In the genomic region with DNA sequence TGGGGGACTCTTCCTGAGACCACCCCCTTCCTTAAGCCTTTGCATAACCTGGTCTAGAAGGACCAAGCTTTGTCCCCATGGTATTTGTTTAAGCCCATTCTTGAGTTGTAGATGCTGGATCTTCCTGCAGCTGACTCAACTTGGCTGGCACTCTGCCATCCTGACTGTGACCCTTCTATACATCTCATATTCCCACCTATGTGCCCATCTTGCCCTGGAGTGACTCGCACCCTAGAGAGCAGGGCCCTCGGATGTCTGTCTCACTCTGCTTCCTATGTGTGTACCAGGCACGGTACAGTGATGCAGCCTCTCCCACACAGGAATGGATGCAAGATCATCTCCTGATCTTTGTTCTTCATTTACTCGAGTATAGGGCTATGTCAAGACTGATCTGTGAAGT, we compare ENCODE assay signal across 25 mouse cellular contexts. TPM values are rescaled to one million over a fixed set of nuclear protein-coding genes. Genes with fewer than 3 reads are reported as not detected.
DNase-seq lines count a peak whose midpoint lies in the region; ATAC-seq and TF ChIP-seq lines count a peak whose summit lies in the region.
"Had no signal": no experiment of that assay in that cellular context is flagged by ENCODE, and none has a peak within 500 bp of the region (broad histone marks: within the 10 kb centered on the region; RNA-seq: fewer than 3 reads in every experiment).

No protein-coding gene starts in this region.

- no peak for TF ChIP-seq EP300 in stomach, postnatal 0 days (optimal IDR thresholded peaks at IDR 0.05)

- 72% methylated on average over 4 of the region's 4 CpGs for WGBS in heart, embryonic 10.5 days
- 81% methylated on average over 4 of the region's 4 CpGs for whole genome bisulfite sequencing in limb, embryonic 14.5 days
- 80% methylated on average over 4 of the region's 4 CpGs for WGBS in stomach, postnatal 0 days

- no peak for TF ChIP-seq CTCF in stomach, postnatal 0 days (IDR thresholded peaks at IDR 0.05; ENCODE audit: low read depth)

- H3K9me3 ChIP-seq in heart, embryonic 10.5 days: no peaks in the 10 kb centered on the region
- no peaks in the 10 kb centered on the region for H3K9me3 ChIP-seq in limb, embryonic 14.5 days (ENCODE audit: control insufficient read depth, low read length)
- H3K9me3 ChIP-seq in stomach, postnatal 0 days (ENCODE audit: control insufficient read depth, low read length): no peaks in the 10 kb centered on the region
- H3K9me3 ChIP-seq: forebrain, embryonic 10.5 days; forebrain, embryonic 13.5 days; G1E; hindbrain, embryonic 12.5 days; hindbrain, embryonic 15.5 days had no signal

- ATAC-seq in limb, embryonic 14.5 days (ENCODE audit: low FRiP score, low read depth): no peak
- ATAC-seq in stomach, postnatal 0 days (ENCODE audit: low FRiP score, low TSS enrichment): peak; percentile 6; the same call in 1 of the 2 replicates
- ATAC-seq: forebrain, embryonic 13.5 days; forebrain, embryonic 16.5 days had no signal

- no peaks in the 10 kb centered on the region for H3K4me1 ChIP-seq in heart, embryonic 10.5 days
- peaks cover 5% of the 10 kb centered on the region for H3K4me1 ChIP-seq in limb, embryonic 14.5 days (ENCODE audit: control insufficient read depth, insufficient read depth, low read length)
- H3K4me1 ChIP-seq in stomach, postnatal 0 days (replicated peaks; ENCODE audit: control insufficient read depth, insufficient read depth): no peaks in the 10 kb centered on the region
- H3K4me1 ChIP-seq: forebrain, embryonic 13.5 days; hindbrain, embryonic 12.5 days; hindbrain, embryonic 15.5 days had no signal

- H3K4me3 ChIP-seq in heart, embryonic 10.5 days: no peak overlapping the region
- no peak overlapping the region for H3K4me3 ChIP-seq in limb, embryonic 14.5 days (replicated peaks; ENCODE audit: low read length)
- H3K4me3 ChIP-seq in stomach, postnatal 0 days (ENCODE audit: low read depth, low read length): no peak overlapping the region
- H3K4me3 ChIP-seq: forebrain, embryonic 10.5 days; forebrain, embryonic 13.5 days; hindbrain, embryonic 12.5 days; hindbrain, embryonic 15.5 days had no signal

- DNase-seq in heart, embryonic 10.5 days (ENCODE audit: low spot score): peak; percentile 71
- no peak for DNase-seq in heart, adult 18-20 months
- peak; percentile 30 for DNase-seq in NIH3T3 (ENCODE audit: low read depth)
- no peak for DNase-seq in limb, embryonic 14.5 days (ENCODE audit: low spot score)
- DNase-seq in stomach, postnatal 0 days (ENCODE audit: low spot score): no peak
- DNase-seq in thymus, postnatal 25 days: no peak
- DNase-seq in layer of hippocampus, postnatal 14 days (ENCODE audit: low spot score in 2 of 2): no peak
- DNase-seq: adrenal gland, adult 2 months; adrenal gland, postnatal 25 days; B cell, adult 2 months; cerebellum, adult 18-20 months; cerebellum, adult 9-10 months; cerebellum, postnatal 14 days; gastrocnemius, postnatal 10 days; gastrocnemius, postnatal 36 days had no signal

- no peak overlapping the region for H3K9ac ChIP-seq in limb, embryonic 14.5 days (ENCODE audit: low read depth, low read length, severe bottlenecking)
- no peak overlapping the region for H3K9ac ChIP-seq in stomach, postnatal 0 days (ENCODE audit: low read length)
- H3K9ac ChIP-seq: forebrain, embryonic 13.5 days; hindbrain, embryonic 12.5 days; hindbrain, embryonic 15.5 days had no signal

- H3K27me3 ChIP-seq in heart, embryonic 10.5 days (ENCODE audit: insufficient read depth, poor library complexity, severe bottlenecking): no peaks in the 10 kb centered on the region
- no peaks in the 10 kb centered on the region for H3K27me3 ChIP-seq in limb, embryonic 14.5 days (ENCODE audit: control insufficient read depth, insufficient read depth, low read length)
- no peaks in the 10 kb centered on the region for H3K27me3 ChIP-seq in stomach, postnatal 0 days (ENCODE audit: control insufficient read depth, insufficient read depth, low read length)
- H3K27me3 ChIP-seq: forebrain, embryonic 13.5 days; hindbrain, embryonic 12.5 days; hindbrain, embryonic 15.5 days had no signal

- no peaks in the 10 kb centered on the region for H3K36me3 ChIP-seq in heart, embryonic 10.5 days
- H3K36me3 ChIP-seq in limb, embryonic 14.5 days (ENCODE audit: control insufficient read depth, insufficient read depth, low read length): no peaks in the 10 kb centered on the region
- no peaks in the 10 kb centered on the region for H3K36me3 ChIP-seq in stomach, postnatal 0 days (ENCODE audit: control insufficient read depth, insufficient read depth, low read length)
- H3K36me3 ChIP-seq: forebrain, embryonic 10.5 days; G1E; hindbrain, embryonic 12.5 days; hindbrain, embryonic 15.5 days had no signal

- no peak overlapping the region for H3K27ac ChIP-seq in heart, embryonic 10.5 days
- 0 out of 2 replicates have a peak overlapping the region, but pooled peaks have one; percentile 10 for H3K27ac ChIP-seq in limb, embryonic 14.5 days (replicated peaks; ENCODE audit: low read depth, low read length)
- no peak overlapping the region for H3K27ac ChIP-seq in stomach, postnatal 0 days (replicated peaks)
- H3K27ac ChIP-seq: forebrain, embryonic 10.5 days; forebrain, embryonic 13.5 days; hindbrain, embryonic 12.5 days; hindbrain, embryonic 15.5 days had no signal

- no peak for TF ChIP-seq POLR2A in limb, embryonic 14.5 days (IDR thresholded peaks at IDR 0.05; ENCODE audit: borderline replicate concordance, extremely low read depth, insufficient read depth, insufficient read length)

- H3K4me2 ChIP-seq in limb, embryonic 14.5 days (replicated peaks; ENCODE audit: low read depth, low read length, severe bottlenecking): no peak overlapping the region
- no peak overlapping the region for H3K4me2 ChIP-seq in stomach, postnatal 0 days (replicated peaks; ENCODE audit: low read depth)
- H3K4me2 ChIP-seq: forebrain, embryonic 13.5 days; hindbrain, embryonic 12.5 days; hindbrain, embryonic 15.5 days had no signal

RNA-seq across cellular contexts. Expression of a gene that starts 13.1 kb away (rescaled TPM):
- polyA plus RNA-seq in heart, embryonic 10.5 days (2016; fragmentation: Nextera tagmentation; extraction: Ambion mirVana): 4.3 and 11.7 TPM in 2 replicates
- total RNA-seq in heart, adult 18-20 months (2021): 1 to 10 TPM; 3.9 to 4.1 TPM
- polyA plus RNA-seq in limb, embryonic 14.5 days (2012; rRNA removed): 94.5 and 97.4 TPM in 2 replicates
- polyA plus RNA-seq in limb, embryonic 14.5 days (2014; fragmentation: Nextera tagmentation; extraction: Ambion mirVana): 43.4 and 44.0 TPM in 2 replicates
- polyA plus RNA-seq in stomach, postnatal 0 days (2015; fragmentation: Nextera tagmentation; extraction: Ambion mirVana): 38.0 and 38.8 TPM in 2 replicates
- total RNA-seq in layer of hippocampus, postnatal 14 days (2021): 100 to 1,000 TPM; 605 to 622 TPM
- polyA plus RNA-seq: G1E had no signal

RNA-seq across cellular contexts. Expression of a gene that starts 16.7 kb away (rescaled TPM):
- polyA plus RNA-seq in heart, embryonic 10.5 days (2016; fragmentation: Nextera tagmentation; extraction: Ambion mirVana): 0.26 and 1.1 TPM in 2 replicates
- total RNA-seq in heart, adult 18-20 months (2021): 1 to 10 TPM in 1 of 2 experiments, under 1 TPM in 1; 0.15 to 1.1 TPM
- 34.5 and 42.9 TPM in 2 replicates for polyA plus RNA-seq in limb, embryonic 14.5 days (2012; rRNA removed)
- polyA plus RNA-seq in limb, embryonic 14.5 days (2014; fragmentation: Nextera tagmentation; extraction: Ambion mirVana): 1.9 and 2.7 TPM in 2 replicates
- polyA plus RNA-seq in stomach, postnatal 0 days (2015; fragmentation: Nextera tagmentation; extraction: Ambion mirVana): 0.97 and 1.5 TPM in 2 replicates
- total RNA-seq in layer of hippocampus, postnatal 14 days (2021): 100 to 1,000 TPM; 138 to 159 TPM
- total RNA-seq: hematopoietic stem cell, adult 5-6 weeks had no signal
- polyA plus RNA-seq: G1E had no signal

RNA-seq across cellular contexts. Expression of a gene that starts 20.7 kb away (rescaled TPM):
- 6.0 and 7.4 TPM in 2 replicates for polyA plus RNA-seq in heart, embryonic 10.5 days (2016; fragmentation: Nextera tagmentation; extraction: Ambion mirVana)
- total RNA-seq in heart, adult 18-20 months (2021): under 1 TPM; 0.27 to 0.67 TPM
- polyA plus RNA-seq in limb, embryonic 14.5 days (2012; rRNA removed): 3.0 and 4.5 TPM in 2 replicates
- 3.7 and 4.3 TPM in 2 replicates for polyA plus RNA-seq in limb, embryonic 14.5 days (2014; fragmentation: Nextera tagmentation; extraction: Ambion mirVana)
- polyA plus RNA-seq in stomach, postnatal 0 days (2015; fragmentation: Nextera tagmentation; extraction: Ambion mirVana): 4.6 and 5.4 TPM in 2 replicates
- 1 to 10 TPM; 2.1 to 3.0 TPM for total RNA-seq in layer of hippocampus, postnatal 14 days (2021)
- total RNA-seq: adrenal gland, adult 2 months; adrenal gland, postnatal 25 days; CH12.LX; gastrocnemius, adult 18-20 months; gastrocnemius, postnatal 10 days; gastrocnemius, postnatal 36 days; granulocyte monocyte progenitor cell, adult 5-6 weeks had no signal

RNA-seq across cellular contexts. Expression of a gene that starts 52.4 kb away (rescaled TPM):
- polyA plus RNA-seq in heart, embryonic 10.5 days (2016; fragmentation: Nextera tagmentation; extraction: Ambion mirVana): 1.00 and 6.9 TPM in 2 replicates
- total RNA-seq in heart, adult 18-20 months (2021): 1 to 10 TPM; 1.1 to 1.3 TPM
- polyA plus RNA-seq in limb, embryonic 14.5 days (2012; rRNA removed): 12.1 and 16.0 TPM in 2 replicates
- 8.0 and 8.7 TPM in 2 replicates for polyA plus RNA-seq in limb, embryonic 14.5 days (2014; fragmentation: Nextera tagmentation; extraction: Ambion mirVana)
- polyA plus RNA-seq in stomach, postnatal 0 days (2015; fragmentation: Nextera tagmentation; extraction: Ambion mirVana): 0.34 TPM in 2 replicates
- 1 to 10 TPM; 1.2 to 1.5 TPM for total RNA-seq in layer of hippocampus, postnatal 14 days (2021)
- total RNA-seq: adrenal gland, postnatal 25 days; granulocyte monocyte progenitor cell, adult 5-6 weeks; hematopoietic stem cell, adult 5-6 weeks had no signal
- polyA plus RNA-seq: G1E had no signal

Comparison
In these comparisons a context has a peak if more than half of its experiments do, and no peak if none do; other contexts are left out.
1. DNase-seq: peak in heart, embryonic 10.5 days (single experiment) and NIH3T3 (single experiment); none in heart, adult 18-20 months (0 of 2), limb, embryonic 14.5 days (single experiment), stomach, postnatal 0 days (single experiment), thymus, postnatal 25 days (single experiment) and layer of hippocampus, postnatal 14 days (0 of 2).